ENCODE assay signal across 11 mouse cellular contexts in genomic region chr6:88821901-88822300, GRCm38 (mm10). TPM values are rescaled to one million over a fixed set of nuclear protein-coding genes. Genes with fewer than 3 reads are reported as not detected.
A peak's percentile ranks its signal among the peaks of the same experiment; 100 is the strongest.
DNase-seq lines count a peak whose midpoint lies in the region; ATAC-seq lines count a peak whose summit lies in the region.
"Had no signal": no experiment of that assay in that cellular context is flagged by ENCODE, and none has a peak within 500 bp of the region (broad histone marks: within the 10 kb centered on the region; RNA-seq: fewer than 3 reads in every experiment).

No protein-coding gene starts in this region.

- no peak for ATAC-seq in heart, embryonic 12.5 days (ENCODE audit: insufficient number of reproducible peaks, low FRiP score)
- ATAC-seq in megakaryocyte progenitor cell, adult 5-6 weeks (replicated peaks; ENCODE audit: poor library complexity), result no peak

- no peak overlapping the region for H3K27ac ChIP-seq in heart, embryonic 12.5 days (ENCODE audit: poor library complexity, severe bottlenecking)
- H3K27ac ChIP-seq: embryonic facial prominence, embryonic 12.5 days; heart, embryonic 13.5 days; limb, embryonic 15.5 days had no signal

- no peaks in the 10 kb centered on the region for H3K9me3 ChIP-seq in heart, embryonic 12.5 days (replicated peaks)
- H3K9me3 ChIP-seq: embryonic facial prominence, embryonic 12.5 days; heart, embryonic 13.5 days; limb, embryonic 15.5 days had no signal

- peak; percentile 99 for DNase-seq in heart, adult 11 months
- peak; percentile 28 to 45 for DNase-seq in spleen, postnatal 36 days (ENCODE audit: low spot score in 2 of 2)
- no peak for DNase-seq in spleen, adult 12 weeks (ENCODE audit: low spot score)
- DNase-seq in heart, adult 9 months (ENCODE audit: low spot score in 2 of 2), result peak; percentile 83
- peak; percentile 52 for DNase-seq in skeletal muscle tissue, adult 2 months (ENCODE audit: low read depth, low spot score)
- DNase-seq in T-cell, adult 2 months (ENCODE audit: low spot score), result no peak

- H3K4me1 ChIP-seq in heart, embryonic 12.5 days (replicated peaks), result peaks cover 18% of the 10 kb centered on the region

- no peak overlapping the region for H3K4me3 ChIP-seq in heart, embryonic 12.5 days
- H3K4me3 ChIP-seq: embryonic facial prominence, embryonic 12.5 days; heart, embryonic 13.5 days; limb, embryonic 15.5 days had no signal

- H3K36me3 ChIP-seq in heart, embryonic 12.5 days, result no peaks in the 10 kb centered on the region
- H3K36me3 ChIP-seq: embryonic facial prominence, embryonic 12.5 days; heart, embryonic 13.5 days; limb, embryonic 15.5 days had no signal

- WGBS in heart, embryonic 12.5 days, result 53% methylated on average over 11 of the region's 11 CpGs

- no peak overlapping the region for H3K9ac ChIP-seq in heart, embryonic 12.5 days
- H3K9ac ChIP-seq: embryonic facial prominence, embryonic 12.5 days; heart, embryonic 13.5 days; limb, embryonic 15.5 days had no signal

- no peak overlapping the region for H3K4me2 ChIP-seq in heart, embryonic 12.5 days
- H3K4me2 ChIP-seq: embryonic facial prominence, embryonic 12.5 days; heart, embryonic 13.5 days; limb, embryonic 15.5 days had no signal

- H3K27me3 ChIP-seq in heart, embryonic 12.5 days (replicated peaks), result peaks cover 5% of the 10 kb centered on the region; the same call in 1 of the 2 replicates
- H3K27me3 ChIP-seq: embryonic facial prominence, embryonic 12.5 days; limb, embryonic 15.5 days had no signal

RNA-seq across cellular contexts. Expression of gene Abtb1, which starts 19.9 kb away (rescaled TPM):
- 22.0 and 24.2 TPM in 2 replicates for polyA plus RNA-seq in heart, embryonic 12.5 days (2016; fragmentation: Nextera tagmentation; extraction: Ambion mirVana)
- total RNA-seq in megakaryocyte progenitor cell, adult 5-6 weeks (2015), result 7.8 and 9.5 TPM in 2 replicates
- total RNA-seq in megakaryocyte progenitor cell, adult 5-6 weeks (2017), result 40.1 and 40.7 TPM in 2 replicates

RNA-seq across cellular contexts. Expression of gene Podxl2, which starts 52.9 kb away (rescaled TPM):
- polyA plus RNA-seq in heart, embryonic 12.5 days (2016; fragmentation: Nextera tagmentation; extraction: Ambion mirVana), result 44.0 and 50.8 TPM in 2 replicates
- 0.15 TPM in 1 of 2 replicates, not detected in the other for total RNA-seq in megakaryocyte progenitor cell, adult 5-6 weeks (2015)
- total RNA-seq in megakaryocyte progenitor cell, adult 5-6 weeks (2017), result 0.41 and 0.92 TPM in 2 replicates

Comparison
In these comparisons a context has a peak if more than half of its experiments do, and no peak if none do; other contexts are left out.
1. DNase-seq: peak in heart, adult 11 months (single experiment), spleen, postnatal 36 days (2 of 2), heart, adult 9 months (2 of 2) and skeletal muscle tissue, adult 2 months (single experiment); none in spleen, adult 12 weeks (single experiment) and T-cell, adult 2 months (single experiment).